Mouse (Mus musculus) heart, embryonic 16.5 days (tissue): ENCODE results near the gene Il10rb. TPM values are rescaled to one million over a fixed set of nuclear protein-coding genes. Genes with fewer than 3 reads are reported as not detected.

Source experiments
- ATAC-seq: fragments of 200-750 bp; cut with Nextera tagmentation; replicated peaks from 2 replicates; pipeline ENCODE4 v1.8.0; 2017; ENCODE audit warnings: moderate number of reproducible peaks; ENCODE audit not compliant: insufficient read depth, low FRiP score; ENCODE audit errors: extremely low read depth
- H3K27ac ChIP-seq: fragments of 300-500 bp; sonication (generic); 2 replicates; pipeline ENCODE4 v1.5.1; 2014; ENCODE audit warnings: mild to moderate bottlenecking, low read length, control low read depth, moderate library complexity
- H3K27me3 ChIP-seq: fragments of 300-500 bp; sonication (generic); 2 replicates; pipeline ENCODE4 v1.6.1; 2014; ENCODE audit warnings: low read length, mixed read lengths; ENCODE audit not compliant: control insufficient read depth, insufficient read depth
- H3K36me3 ChIP-seq: fragments of 300-500 bp; sonication (generic); 2 replicates; pipeline ENCODE4 v1.6.1; 2014; ENCODE audit not compliant: control insufficient read depth, insufficient read depth
- H3K4me1 ChIP-seq: fragments of 300-500 bp; sonication (generic); 2 replicates; pipeline ENCODE4 v1.6.1; 2014; ENCODE audit warnings: low read length, mixed read lengths; ENCODE audit not compliant: control insufficient read depth, insufficient read depth
- H3K4me2 ChIP-seq: fragments of 300-500 bp; sonication (generic); 2 replicates; pipeline ENCODE4 v1.6.1; 2014; ENCODE audit warnings: low read depth, mild to moderate bottlenecking, control low read depth, low read length
- H3K4me3 ChIP-seq: fragments of 300-500 bp; sonication (generic); 2 replicates; pipeline ENCODE4 v1.5.1; 2014; ENCODE audit warnings: mild to moderate bottlenecking, control low read depth, low read length
- H3K9ac ChIP-seq: fragments of 300-500 bp; sonication (generic); 2 replicates; pipeline ENCODE4 v1.6.1; 2014; ENCODE audit warnings: low read length, control low read depth
- H3K9me3 ChIP-seq: fragments of 300-500 bp; sonication (generic); replicated peaks from 2 replicates; pipeline ENCODE4 v1.6.1; 2016; ENCODE audit warnings: low read length; ENCODE audit not compliant: control insufficient read depth
- WGBS: fragments of 180-500 bp; shearing (Covaris S2); extraction: QIAGEN DNeasy Blood & Tissue Kit; methylation state at CpG from one replicate; pipeline ENCODE4 v1.1.7; 2014; 5-methylcytosine and 5-hydroxymethylcytosine counted together
- polyA plus RNA-seq: library from polyadenylated mRNA; unstranded; fragments of >200 nt; fragmentation: Nextera tagmentation; extraction: Ambion mirVana; gene quantifications from 2 replicates; pipeline ENCODE4 v1.2.1, GENCODE M21; 2015

The Il10rb gene
- polyA plus RNA-seq, 1 experiment from 2014 or later = 71.3 TPM

GRCm38 (mm10) chr16:91459841-91460370 is 53.9 kb downstream of the Il10rb start:
- Histone ChIP-seq H3K36me3 (no peaks in the 10 kb centered on the region), H3K4me2 (no peak overlapping the region), H3K9me3 (no peaks in the 10 kb centered on the region), H3K27me3 (no peaks in the 10 kb centered on the region), H3K27ac (0 out of 2 replicates have a peak overlapping the region, but pooled peaks have one; percentile 29), H3K9ac (no peak overlapping the region), H3K4me3 (no peak overlapping the region), H3K4me1 (peaks cover 17% of the 10 kb centered on the region)
- 70% methylated on average over 11 of the region's 11 CpGs for WGBS
- no peak for ATAC-seq

- Histone ChIP-seq H3K27ac (peak overlapping the region; percentile 74), H3K4me2 (peak overlapping the region; percentile 6; the same call in 1 of the 2 replicates)
- ATAC-seq = no peak
Observed at GRCm38 (mm10) chr16:91461066-91461638, 55.2 kb downstream of the Il10rb start.

GRCm38 (mm10) chr16:91461773-91462181 is 55.8 kb downstream of the Il10rb start:
- Histone ChIP-seq H3K36me3 (no peaks in the 10 kb centered on the region), H3K4me2 (0 out of 2 replicates have a peak overlapping the region, but pooled peaks have one; percentile 12), H3K9me3 (no peaks in the 10 kb centered on the region), H3K4me3 (no peak overlapping the region), H3K27ac (peak overlapping the region; percentile 78), H3K4me1 (peaks cover 32% of the 10 kb centered on the region), H3K27me3 (no peaks in the 10 kb centered on the region), H3K9ac (0 out of 2 replicates have a peak overlapping the region, but pooled peaks have one; percentile 38)
- 42% methylated on average over 9 of the region's 9 CpGs for WGBS
- ATAC-seq = no peak

More at GRCm38 (mm10) chr16:91461066-91461638, 55.2 kb downstream of the Il10rb start:
- Histone ChIP-seq H3K4me1 (peaks cover 26% of the 10 kb centered on the region), H3K36me3 (no peaks in the 10 kb centered on the region), H3K27me3 (no peaks in the 10 kb centered on the region), H3K9ac (no peak overlapping the region), H3K4me3 (no peak overlapping the region), H3K9me3 (no peaks in the 10 kb centered on the region)
- WGBS = 63% methylated on average over 11 of the region's 11 CpGs

GRCm38 (mm10) chr16:91462644-91463043 is 56.7 kb downstream of the Il10rb start:
- H3K27me3 ChIP-seq = no peaks in the 10 kb centered on the region
- H3K9ac ChIP-seq = no peak overlapping the region
- peak overlapping the region; percentile 39; the same call in 1 of the 2 replicates for H3K27ac ChIP-seq
- H3K9me3 ChIP-seq = no peaks in the 10 kb centered on the region
- no peak overlapping the region for H3K4me2 ChIP-seq
- no peak overlapping the region for H3K4me3 ChIP-seq
- no peak; the same call in 1 of the 2 replicates for ATAC-seq
- H3K4me1 ChIP-seq = peaks cover 32% of the 10 kb centered on the region
- 38% methylated on average over 3 of the region's 3 CpGs for WGBS
- no peaks in the 10 kb centered on the region for H3K36me3 ChIP-seq

GRCm38 (mm10) chr16:91463400-91463799 is 57.4 kb downstream of the Il10rb start:
- Histone ChIP-seq H3K27me3 (no peaks in the 10 kb centered on the region), H3K4me2 (no peak overlapping the region), H3K9me3 (0 out of 2 replicates have a peak, but pooled peaks cover 2% of the 10 kb centered on the region), H3K27ac (no peak overlapping the region), H3K4me1 (peaks cover 32% of the 10 kb centered on the region), H3K4me3 (no peak overlapping the region), H3K9ac (no peak overlapping the region), H3K36me3 (0 out of 2 replicates have a peak, but pooled peaks cover 2% of the 10 kb centered on the region)
- ATAC-seq = no peak
- WGBS = 59% methylated on average over 2 of the region's 2 CpGs

- H3K9ac ChIP-seq = peak overlapping the region; percentile 78
- peak overlapping the region; percentile 61 for H3K4me3 ChIP-seq
- ATAC-seq = no peak
- no peaks in the 10 kb centered on the region for H3K27me3 ChIP-seq
- H3K4me2 ChIP-seq = peak overlapping the region; percentile 84
- 85% methylated on average over 4 of the region's 4 CpGs for WGBS
- H3K4me1 ChIP-seq = peaks cover 32% of the 10 kb centered on the region
- H3K27ac ChIP-seq = peak overlapping the region; percentile 91
- H3K36me3 ChIP-seq = 0 out of 2 replicates have a peak, but pooled peaks cover 2% of the 10 kb centered on the region
- 0 out of 2 replicates have a peak, but pooled peaks cover 2% of the 10 kb centered on the region for H3K9me3 ChIP-seq
Observed at GRCm38 (mm10) chr16:91463836-91464400, 58.0 kb downstream of the Il10rb start.

GRCm38 (mm10) chr16:91464594-91465504 is 58.9 kb downstream of the Il10rb start:
- Histone ChIP-seq H3K4me1 (peaks cover 28% of the 10 kb centered on the region), H3K4me3 (peak overlapping the region; percentile 61), H3K4me2 (peak overlapping the region; percentile 84), H3K27me3 (no peaks in the 10 kb centered on the region), H3K9me3 (0 out of 2 replicates have a peak, but pooled peaks cover 2% of the 10 kb centered on the region), H3K27ac (peak overlapping the region; percentile 91), H3K36me3 (0 out of 2 replicates have a peak, but pooled peaks cover 2% of the 10 kb centered on the region), H3K9ac (peak overlapping the region; percentile 78)
- 2% methylated on average over 44 of the region's 44 CpGs for WGBS
- peak; percentile 92 for ATAC-seq

GRCm38 (mm10) chr16:91465505-91466240 is 59.7 kb downstream of the Il10rb start:
- H3K27me3 ChIP-seq = no peaks in the 10 kb centered on the region
- 0 out of 2 replicates have a peak, but pooled peaks cover 2% of the 10 kb centered on the region for H3K9me3 ChIP-seq
- 0 out of 2 replicates have a peak, but pooled peaks cover 2% of the 10 kb centered on the region for H3K36me3 ChIP-seq
- peak overlapping the region; percentile 61 for H3K4me3 ChIP-seq
- H3K9ac ChIP-seq = peak overlapping the region; percentile 69
- WGBS = 43% methylated on average over 13 of the region's 13 CpGs
- no peak overlapping the region; the same call in 1 of the 2 replicates for H3K27ac ChIP-seq
- peak overlapping the region; percentile 84 for H3K4me2 ChIP-seq
- H3K4me1 ChIP-seq = peaks cover 28% of the 10 kb centered on the region
- ATAC-seq = no peak
